Mouse (Mus musculus) heart, embryonic 15.5 days (tissue): ENCODE data around the gene Atic. TPM values are rescaled to one million over a fixed set of nuclear protein-coding genes. Genes with fewer than 3 reads are reported as not detected.

Source experiments
- polyA plus RNA-seq: library from polyadenylated mRNA; unstranded; fragments of >200 nt; fragmentation: Nextera tagmentation; extraction: Ambion mirVana; gene quantifications from 2 replicates; pipeline ENCODE4 v1.2.1, GENCODE M21; 2015

The Atic gene
- polyA plus RNA-seq, 1 experiment from 2014 or later: 31.2 TPM

Other genes starting within 250 kb of the Atic start
- 0.03 and 0.04 TPM in 2 replicates for gene Abca12, start 142.2 kb upstream of the Atic start, polyA plus RNA-seq
- 158 and 219 TPM in 2 replicates for gene Fn1, start 96.0 kb downstream of the Atic start, polyA plus RNA-seq